Mouse (Mus musculus): ENCODE results near the gene Ndufa3.

DNA sequence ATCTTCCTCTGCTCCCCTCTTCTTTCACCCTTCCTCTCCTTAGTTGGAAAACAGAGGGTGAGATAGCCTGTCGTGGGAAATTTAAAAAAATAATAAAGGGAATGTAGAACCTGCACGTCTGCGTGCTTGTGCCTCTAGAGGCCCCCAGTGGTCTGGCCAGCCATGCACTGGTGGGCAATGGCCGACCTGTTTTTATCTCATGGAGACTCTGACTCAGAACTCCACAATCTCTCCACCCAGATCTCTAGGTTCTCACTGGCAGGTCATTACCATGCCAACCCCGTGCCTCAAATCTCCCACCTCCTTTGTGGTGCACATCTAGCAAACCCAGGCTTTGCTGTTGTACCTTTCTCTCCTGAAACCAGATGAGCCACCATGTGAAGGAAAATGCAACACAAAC is 22.5 kb upstream of the Ndufa3 start:
- no peak for TF ChIP-seq ZC3H11A (IDR thresholded peaks at IDR 0.05; ENCODE audit: low read depth, low read length)
- TF ChIP-seq RCOR1 (conservative IDR thresholded peaks at IDR 0.05; ENCODE audit: low read depth, low read length), result no peak
- peak in 1 of 2 experiments; percentile 53; a peak in 2 of 4 replicates for TF ChIP-seq CTCF (conservative IDR thresholded peaks at IDR 0.05 in 1 of 2, IDR thresholded peaks at IDR 0.05 in 1 of 2; ENCODE audit: low read depth in 2 of 2, low read length in 2 of 2)
- TF ChIP-seq EP300 (IDR thresholded peaks at IDR 0.05; ENCODE audit: low read length), result no peak
- no peak for TF ChIP-seq PAX5 (IDR thresholded peaks at IDR 0.05; ENCODE audit: low read length)
- TF ChIP-seq MEF2A (IDR thresholded peaks at IDR 0.05; ENCODE audit: borderline replicate concordance, low read depth, low read length), result peak; percentile 42; the same call in 1 of the 2 replicates
- TF ChIP-seq POLR2A (IDR thresholded peaks at IDR 0.05; ENCODE audit: low read depth, low read length), result no peak
- TF ChIP-seq USF1 (IDR thresholded peaks at IDR 0.05; ENCODE audit: low read depth, low read length), result no peak
- TF ChIP-seq POLR2AphosphoS2 (IDR thresholded peaks at IDR 0.05; ENCODE audit: low read depth, low read length), result no peak
- TF ChIP-seq MAZ (IDR thresholded peaks at IDR 0.05; ENCODE audit: low read depth, low read length), result no peak
- no peak; the same call in 1 of the 2 replicates for TF ChIP-seq MXI1 (IDR thresholded peaks at IDR 0.05; ENCODE audit: low read depth, low read length)
- TF ChIP-seq SMC3 (IDR thresholded peaks at IDR 0.05; ENCODE audit: low read depth, low read length), result peak; percentile 5; the same call in 1 of the 2 replicates
- TF ChIP-seq ZMIZ1 (IDR thresholded peaks at IDR 0.05; ENCODE audit: low read depth, low read length), result no peak
- TF ChIP-seq CHD1 (IDR thresholded peaks at IDR 0.05; ENCODE audit: low read depth, low read length), result no peak; the same call in 1 of the 2 replicates

Measured in CH12.LX (cell line).